Mouse (Mus musculus) left cerebral cortex, postnatal 10 days (tissue): ENCODE data around the gene Fat3. TPM values are rescaled to one million over a fixed set of nuclear protein-coding genes. Genes with fewer than 3 reads are reported as not detected.

ENCODE experiments used
- DNase-seq, 2 experiments: peaks; one replicate each; pipeline ENCODE4 v3.0.0; 2021 to 2022; ENCODE audit warnings: low spot score in 2 of 2, mixed read lengths in 1 of 2; ENCODE audit errors: extremely low spot score in 1 of 2
- intact Hi-C: fragments of 180-260 bp; cut with DNase I; formaldehyde crosslinking; loops from one replicate; pipeline ENCODE4 v1.15.1; 2025
- total RNA-seq, 2 experiments: library from RNA; stranded (reverse); gene quantifications; 2 replicates each; pipeline ENCODE4 v1.2.3; 2021

Gene Fat3
- total RNA-seq, 2 experiments from 2014 or later = 60.2 to 68.0 TPM

DNA sequence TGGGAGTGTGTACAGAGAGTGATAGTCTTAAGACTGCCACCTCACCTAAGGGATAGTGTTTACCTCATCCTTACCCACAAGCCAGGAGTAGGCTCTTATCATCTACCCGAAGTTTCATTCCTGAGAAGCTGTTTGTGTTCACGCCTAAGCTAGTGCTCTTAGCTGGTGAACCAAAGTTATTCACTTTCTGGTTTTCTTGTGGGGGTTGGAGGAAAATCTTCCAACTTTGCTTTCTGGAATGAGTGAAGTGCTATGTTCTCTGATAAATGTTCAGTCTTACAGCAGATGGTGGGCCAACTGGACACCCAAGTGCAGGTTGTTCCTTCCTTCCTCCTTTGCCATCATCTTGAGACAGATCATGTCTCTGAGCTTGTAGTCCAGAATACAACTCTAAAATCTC is 402.5 kb downstream of the Fat3 start:
- intact Hi-C loops = no loop called here
- no peak for DNase-seq

DNA sequence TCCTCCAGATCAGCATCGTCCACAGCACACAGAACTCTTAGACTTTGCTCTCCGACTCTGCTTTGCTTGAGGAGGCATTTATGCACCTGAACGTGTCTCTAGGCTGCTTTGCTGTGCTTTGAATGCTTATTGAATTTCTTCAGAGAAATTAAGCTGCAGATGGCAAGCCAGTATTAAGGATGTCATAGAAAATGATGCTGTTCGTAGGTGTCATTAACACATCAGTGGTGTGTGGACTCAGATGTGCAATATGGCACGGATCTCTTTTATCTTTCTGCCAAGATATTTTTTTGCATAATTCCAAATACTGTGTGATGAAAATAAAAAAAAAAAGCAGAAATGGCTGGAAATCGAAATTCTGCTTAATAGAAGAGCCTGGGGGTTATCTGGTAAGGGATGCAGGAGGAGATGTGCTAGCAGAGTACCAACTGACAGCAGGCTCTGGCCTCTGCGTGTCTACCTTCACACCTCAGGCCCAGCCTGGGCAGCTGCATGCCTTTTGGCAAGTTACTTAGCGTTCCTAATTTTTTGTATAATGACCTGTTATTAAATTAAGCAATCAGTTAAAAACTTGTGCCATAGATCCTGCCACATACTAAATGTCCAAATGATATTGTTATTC is 407.9 kb downstream of the Fat3 start:
- intact Hi-C loops = no loop called here
- no peak for DNase-seq

DNA sequence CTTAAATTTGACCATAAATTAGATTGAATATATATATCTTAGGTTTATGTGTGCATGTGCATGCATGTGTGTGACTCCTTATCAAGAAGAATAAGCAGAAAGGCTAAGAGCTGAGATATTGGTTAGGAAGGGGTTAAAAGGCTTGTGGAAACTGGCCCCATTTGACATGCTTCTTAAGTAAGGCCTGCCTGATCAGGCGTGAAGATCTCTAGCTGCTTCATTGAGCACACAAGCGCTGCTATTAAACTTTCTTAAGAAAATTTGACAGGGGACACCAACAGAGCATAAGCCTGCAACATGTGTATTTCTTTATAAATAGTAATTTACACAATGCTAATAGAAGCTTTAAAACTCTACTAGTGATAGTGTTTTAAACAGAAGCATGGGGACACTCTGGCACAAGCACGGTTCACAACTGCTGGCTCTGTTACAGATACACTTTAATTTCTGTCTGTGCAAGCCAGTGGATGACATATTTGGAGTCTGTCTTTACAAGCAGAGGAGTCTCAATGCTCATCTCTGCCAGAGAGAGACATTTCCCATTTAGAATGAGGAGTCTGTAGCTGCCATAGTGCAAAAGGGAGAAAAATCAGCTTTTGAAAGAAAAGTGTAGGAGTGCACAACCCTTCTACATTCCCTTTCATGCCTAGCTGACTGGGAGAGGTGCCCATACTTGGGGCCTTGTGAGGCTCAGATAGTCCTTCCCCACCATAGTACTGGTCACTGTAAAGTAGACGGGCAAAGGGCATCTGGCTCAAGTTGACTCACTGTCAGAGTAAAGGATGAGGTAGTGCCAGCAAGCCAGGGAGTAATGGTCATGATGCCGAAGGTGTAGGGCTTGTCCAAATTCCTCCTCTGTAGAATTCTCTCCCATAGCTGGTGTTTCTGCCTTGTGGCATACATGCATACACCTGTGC is 408.8 kb downstream of the Fat3 start:
- intact Hi-C loops = no loop called here
- DNase-seq = no peak

DNA sequence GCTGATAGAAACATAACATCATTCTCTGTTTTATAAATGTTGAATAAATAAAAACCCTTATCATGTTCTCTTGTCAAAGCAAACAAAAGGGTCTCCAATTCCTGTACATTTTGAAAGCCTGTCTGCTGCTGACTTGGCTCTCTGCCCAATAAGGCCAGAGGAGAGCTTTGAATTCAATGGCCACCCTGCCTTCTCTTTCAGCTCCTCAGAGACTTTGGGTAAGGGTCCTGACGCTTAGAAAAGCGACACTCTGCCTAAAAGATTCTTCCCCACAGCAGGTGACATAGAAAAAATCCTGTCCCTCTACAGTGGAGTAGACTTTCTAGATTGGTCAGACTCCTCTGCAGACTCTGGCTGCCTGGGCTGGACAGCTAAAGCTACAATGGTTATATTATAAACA is 421.8 kb downstream of the Fat3 start:
- intact Hi-C loops = no loop called here
- DNase-seq = no peak

DNA sequence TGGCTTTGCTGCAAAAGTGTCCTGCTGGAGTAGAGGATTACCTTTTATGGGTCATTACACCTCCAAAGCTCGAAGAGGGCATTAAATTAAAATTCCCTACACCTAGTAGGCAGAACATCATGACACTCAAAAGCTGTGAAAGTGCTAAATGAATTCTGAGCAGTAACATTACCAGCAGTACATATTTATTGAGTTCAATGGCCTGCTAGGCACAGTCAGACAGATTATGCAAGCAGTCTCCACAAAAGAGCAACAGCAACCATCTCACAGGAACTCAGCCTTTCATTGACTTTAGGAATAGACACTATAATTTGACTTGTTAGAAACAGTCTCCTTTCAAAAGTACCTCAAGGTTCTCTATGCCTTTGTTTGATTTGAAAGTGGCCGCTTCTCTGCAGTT is 426.4 kb downstream of the Fat3 start:
- intact Hi-C loops = no loop called here
- no peak for DNase-seq

DNA sequence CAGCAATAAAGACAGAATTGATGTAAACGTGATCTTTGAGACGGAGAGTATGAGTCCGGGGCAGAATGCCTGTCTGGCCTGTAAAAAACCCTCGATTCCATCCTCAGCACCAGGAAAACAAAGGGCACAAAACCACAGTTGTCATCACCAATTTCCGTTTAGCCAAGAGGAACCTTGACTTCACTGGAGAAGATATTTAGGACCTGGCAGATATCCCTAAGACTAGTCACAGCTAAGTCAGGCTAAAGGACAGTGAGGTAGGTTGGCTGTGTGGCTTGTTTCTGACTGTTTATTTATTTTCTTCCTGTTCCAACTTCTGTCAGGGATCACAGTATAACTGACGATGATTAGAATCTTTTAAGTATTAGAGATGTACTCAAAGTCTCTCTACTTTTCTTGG is 427.0 kb downstream of the Fat3 start:
- intact Hi-C loops = no loop called here
- no peak for DNase-seq

DNA sequence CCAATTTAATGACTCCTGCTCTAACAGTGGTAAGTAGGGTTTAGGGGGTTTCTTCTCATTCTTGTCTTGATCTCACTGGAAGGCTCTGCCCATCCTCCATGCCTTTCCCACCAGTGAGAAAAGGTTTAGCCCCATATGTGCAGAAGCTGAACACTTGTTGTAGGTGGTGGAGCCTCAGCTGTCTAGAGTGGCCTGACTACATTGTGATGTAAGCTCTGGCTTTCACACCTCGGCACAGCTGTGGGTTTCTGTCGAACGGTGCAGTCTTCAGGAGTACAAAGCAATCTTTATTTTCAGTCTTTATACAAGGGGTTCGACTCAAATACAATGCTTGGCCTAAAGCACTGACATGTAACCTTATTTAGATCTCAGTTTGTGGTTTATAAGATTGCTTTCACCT is 437.6 kb downstream of the Fat3 start:
- intact Hi-C loops = no loop called here
- no peak for DNase-seq

DNA sequence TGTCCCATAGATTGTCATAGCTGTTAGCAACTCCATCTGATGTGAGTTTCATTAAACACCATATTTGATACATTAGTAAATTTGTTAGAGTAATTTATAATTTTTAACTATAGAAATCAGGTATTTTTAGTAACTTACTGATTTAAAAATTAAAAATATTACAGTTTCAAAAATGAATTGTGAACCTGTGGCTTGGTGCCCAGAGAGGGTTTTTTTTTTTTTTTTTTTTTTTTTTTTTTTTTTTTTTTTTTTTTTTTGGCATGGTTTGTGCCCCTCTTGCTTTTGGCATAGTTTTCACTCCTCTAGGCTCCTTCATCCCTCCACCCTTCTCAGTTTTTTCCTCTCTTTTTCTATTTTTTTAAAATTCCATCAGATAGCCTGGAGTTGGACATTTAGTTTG is 438.6 kb downstream of the Fat3 start:
- intact Hi-C loops = no loop called here
- no peak for DNase-seq

DNA sequence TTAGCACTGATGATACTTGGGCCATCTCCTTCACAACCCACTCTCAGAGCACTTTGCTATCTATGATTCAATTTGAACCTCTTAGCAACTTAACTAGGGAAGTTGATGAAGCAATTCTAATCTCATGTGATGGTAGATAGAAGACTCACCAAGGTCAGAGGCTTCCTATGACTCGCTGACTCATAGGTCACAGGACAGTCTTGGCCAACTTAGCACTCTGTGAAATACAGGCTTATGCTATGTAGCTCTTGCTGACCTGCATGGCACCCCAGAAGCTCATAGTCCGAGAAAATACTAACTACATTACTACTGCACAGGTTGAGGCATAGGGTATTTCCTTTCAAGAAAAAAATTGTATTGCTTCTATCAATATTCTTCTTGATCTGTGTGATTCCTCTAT is 454.4 kb downstream of the Fat3 start:
- intact Hi-C loops = no loop called here
- no peak for DNase-seq

DNA sequence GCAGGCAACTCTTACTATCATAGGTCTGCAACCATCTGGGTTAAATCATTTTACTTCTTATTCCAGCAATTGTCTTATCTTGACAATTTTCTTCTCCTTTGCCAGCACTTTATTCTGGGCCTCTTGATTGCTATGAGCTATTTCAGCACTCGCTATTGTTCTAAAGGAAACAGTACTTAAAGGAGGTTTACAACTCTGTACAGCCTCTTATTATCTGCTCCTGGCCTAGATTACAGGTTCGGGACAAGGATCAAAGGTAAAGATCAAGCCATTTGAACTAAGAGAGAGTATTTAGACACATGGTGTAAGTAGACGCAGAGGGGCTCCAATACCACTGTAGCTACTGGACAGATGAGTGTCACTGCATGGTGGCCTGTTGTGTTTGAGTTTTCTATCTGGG is 463.7 kb downstream of the Fat3 start:
- DNase-seq = no peak
- intact Hi-C loops = no loop called here

DNA sequence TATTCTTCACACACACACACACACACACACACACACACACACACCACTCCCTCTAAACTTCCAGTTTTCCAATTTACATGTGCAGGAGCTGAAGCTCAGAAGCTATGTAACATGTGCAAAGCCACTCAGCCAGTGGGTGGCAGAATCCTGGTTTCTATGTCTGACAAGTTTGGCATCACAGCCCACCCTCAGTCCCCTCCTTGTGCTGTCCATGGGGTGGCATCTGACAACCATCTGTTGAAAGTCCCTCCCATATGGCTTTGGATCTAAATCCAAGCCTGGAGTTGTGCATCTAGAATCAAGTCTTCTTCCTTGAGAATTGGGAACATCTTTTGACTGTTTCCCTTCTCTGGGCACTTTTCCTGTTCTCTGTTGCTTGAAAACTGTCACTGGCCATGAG is 464.7 kb downstream of the Fat3 start:
- peak; percentile 43 to 65 for DNase-seq
- intact Hi-C loops = no loop called here

DNA sequence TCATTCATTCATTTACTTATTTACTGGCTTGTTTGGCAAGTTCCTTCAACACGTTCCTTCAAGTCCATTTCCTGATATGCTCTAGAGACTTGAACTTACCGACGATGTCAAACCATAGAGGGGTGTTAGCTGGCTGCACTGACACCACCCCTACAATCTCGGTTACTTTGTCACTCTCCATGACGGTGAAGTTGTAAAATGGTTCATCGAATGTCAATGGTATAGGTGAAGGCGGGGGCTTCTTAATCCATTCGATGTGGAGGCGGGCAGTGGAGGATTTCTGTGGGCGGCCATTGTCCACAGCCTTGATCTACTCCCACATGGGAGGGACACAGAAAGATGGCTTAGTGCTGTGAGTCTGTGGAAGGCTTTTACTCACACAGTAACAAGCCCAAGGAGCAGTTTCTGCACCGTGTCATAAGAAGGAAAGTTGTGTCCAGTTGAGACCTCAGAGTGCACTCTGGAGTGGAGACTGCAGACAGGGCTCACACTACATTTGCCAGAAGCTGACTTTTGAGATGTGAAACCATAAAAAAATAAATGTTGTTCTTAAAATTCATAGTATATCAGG is 471.3 kb downstream of the Fat3 start:
- intact Hi-C loops = loop anchor here (5.0 kb wide), 1 partner anchor 83 kb away; no protein-coding TSS in a partner anchor
- no peak for DNase-seq

DNA sequence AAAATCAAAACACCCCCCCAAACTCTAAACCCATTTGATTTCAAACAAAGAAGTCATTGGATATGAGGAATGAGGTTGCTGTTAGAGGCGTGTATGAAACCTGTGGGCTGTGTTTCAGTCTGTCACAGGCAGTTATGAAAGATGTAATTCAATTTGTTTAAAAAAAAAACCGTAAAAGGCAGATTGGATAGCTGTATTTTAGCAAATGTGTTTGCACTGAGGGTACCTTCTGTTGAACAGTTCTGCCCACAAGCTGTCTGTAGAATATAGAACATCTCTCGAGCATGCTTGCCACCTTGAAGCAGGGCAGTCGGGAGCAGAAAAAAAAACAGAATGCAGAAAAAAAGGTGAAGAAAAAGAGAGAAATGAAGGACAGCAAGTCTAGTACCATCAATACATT is 472.0 kb downstream of the Fat3 start:
- intact Hi-C loops = loop anchor here (5.0 kb wide), 1 partner anchor 83 kb away; no protein-coding TSS in a partner anchor

DNA sequence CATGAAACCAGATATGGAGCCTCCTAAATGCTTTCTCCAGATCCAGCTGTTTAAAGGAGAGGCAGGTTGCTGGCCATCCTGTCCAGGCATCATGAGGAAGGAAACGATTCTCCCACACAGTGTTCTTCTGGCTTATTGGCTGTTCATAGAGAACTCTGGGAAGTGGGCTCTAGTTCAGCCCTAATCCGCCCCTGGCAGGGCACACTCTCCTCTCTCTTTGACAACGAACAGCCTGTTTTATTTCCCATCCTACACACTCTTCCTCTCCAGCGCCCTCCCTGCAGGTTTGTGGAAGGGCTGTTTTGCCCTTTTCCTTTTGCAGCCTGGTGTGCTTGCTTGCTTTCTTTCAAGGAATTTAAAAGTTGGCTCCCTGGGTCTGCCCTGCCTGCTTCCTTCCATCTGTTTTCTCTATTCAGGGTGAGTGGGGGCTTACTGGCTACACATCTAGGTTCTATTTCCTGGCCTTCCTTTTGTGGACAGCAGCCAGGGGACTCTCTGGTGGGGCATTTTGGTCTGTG is 472.6 kb downstream of the Fat3 start:
- intact Hi-C loops = loop anchor here (5.0 kb wide), 1 partner anchor 84 kb away; no protein-coding TSS in a partner anchor
- peak; percentile 26 to 31 for DNase-seq

More for the DNA sequence above, 472.0 kb downstream of the Fat3 start:
- DNase-seq = no peak

DNA sequence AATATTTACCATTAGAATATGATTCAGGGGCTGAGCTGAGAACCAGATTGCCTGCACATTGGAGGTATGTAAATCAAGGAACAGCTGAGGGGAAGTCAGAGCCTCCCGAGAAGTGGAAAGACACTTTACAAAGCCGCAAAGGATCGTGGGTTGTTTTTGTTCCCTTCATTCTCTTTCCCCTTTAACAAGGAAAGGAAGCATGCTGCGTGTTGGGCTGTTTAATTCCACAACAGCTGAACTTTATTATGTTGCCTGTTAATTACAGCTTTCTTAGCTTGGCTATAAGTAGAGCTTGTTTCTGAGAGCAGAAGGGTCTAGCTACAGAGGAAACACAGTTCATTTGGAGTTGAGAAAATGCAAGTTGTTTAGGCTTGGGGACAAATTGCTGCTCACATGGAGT is 475.0 kb downstream of the Fat3 start:
- intact Hi-C loops = loop anchor here (5.0 kb wide), 1 partner anchor 86 kb away; no protein-coding TSS in a partner anchor
- no peak for DNase-seq

DNA sequence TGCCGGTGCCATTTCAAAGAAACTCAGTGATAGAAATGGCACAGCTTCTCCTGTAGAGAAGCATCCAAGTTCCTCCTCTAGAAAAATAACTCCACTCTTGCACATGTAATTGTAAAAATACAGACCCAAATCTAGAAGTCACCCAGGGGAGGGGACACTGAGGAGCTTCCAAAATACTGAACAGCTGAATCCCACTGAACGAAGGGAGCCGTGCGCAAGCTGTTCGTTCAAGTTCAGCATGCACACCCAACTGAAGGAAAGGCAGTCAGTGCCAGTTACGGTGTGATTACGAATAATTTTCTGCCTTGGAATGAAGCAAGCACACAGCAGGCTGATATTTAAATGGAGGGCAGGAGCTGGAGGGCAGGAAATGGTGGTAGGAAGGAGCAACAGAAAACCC is 476.4 kb downstream of the Fat3 start:
- intact Hi-C loops = loop anchor here (5.0 kb wide), 1 partner anchor 88 kb away; no protein-coding TSS in a partner anchor

DNA sequence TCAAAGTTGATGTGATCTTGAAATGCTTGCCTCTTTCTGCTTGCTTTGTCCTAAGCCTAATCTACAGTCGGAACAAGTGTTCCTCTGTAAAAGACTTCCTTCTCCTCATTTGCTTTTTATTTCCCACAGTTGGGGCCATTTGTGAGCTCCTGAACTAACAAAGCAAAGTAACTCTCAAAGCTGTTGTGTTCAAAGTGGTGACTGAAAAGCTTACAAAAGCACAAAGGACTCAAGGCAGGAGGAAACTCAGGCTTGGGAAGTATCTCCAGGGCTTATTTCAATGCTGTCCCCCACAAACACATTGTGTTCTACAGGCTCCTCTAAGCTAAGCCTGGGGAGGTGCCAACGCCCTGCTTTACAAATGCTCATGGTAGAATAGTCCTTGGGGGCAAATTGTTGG is 487.0 kb downstream of the Fat3 start:
- intact Hi-C loops = no loop called here
- DNase-seq = peak in 1 of 2 experiments; percentile 30

More for the DNA sequence above, 476.4 kb downstream of the Fat3 start:
- peak in 1 of 2 experiments; percentile 23 for DNase-seq

DNA sequence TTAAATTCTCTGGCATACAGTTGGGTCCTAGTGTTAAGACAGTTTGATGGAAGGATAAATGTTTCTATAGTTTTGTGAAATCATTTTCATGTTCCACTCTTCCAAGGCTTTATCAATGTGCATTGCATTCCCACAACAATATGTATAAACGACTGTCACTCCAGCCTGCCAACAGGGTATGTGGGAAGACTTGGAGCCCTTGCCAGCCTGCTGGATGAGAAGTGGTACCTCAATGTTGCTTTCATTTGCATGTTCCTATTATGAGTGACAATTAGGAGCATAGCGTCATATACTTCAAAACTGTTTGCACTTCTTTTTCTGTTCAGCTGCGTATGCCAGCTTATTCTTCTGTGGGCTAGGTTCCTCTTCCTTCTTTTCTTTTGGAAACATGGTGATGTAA is 489.7 kb downstream of the Fat3 start:
- intact Hi-C loops = no loop called here
- peak in 1 of 2 experiments; percentile 16 for DNase-seq

DNA sequence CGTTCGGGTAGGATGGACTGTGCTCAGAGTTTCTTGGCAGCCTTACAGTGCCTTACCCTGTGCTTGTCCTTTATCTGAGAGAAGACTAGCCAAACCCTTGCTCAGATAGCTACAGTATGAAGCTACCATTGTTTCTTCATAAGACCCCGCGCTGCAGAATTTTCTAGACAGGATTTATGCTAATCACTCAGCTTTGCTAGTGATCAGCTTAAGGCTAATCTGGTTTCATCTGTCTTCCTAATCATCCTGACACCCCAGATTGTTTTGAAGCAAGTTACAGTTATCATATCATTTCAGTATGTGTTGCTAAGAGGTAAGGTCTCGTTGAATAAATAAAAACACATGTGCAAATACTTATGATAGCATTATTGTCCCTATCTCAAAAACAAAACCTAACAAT is 493.6 kb downstream of the Fat3 start:
- DNase-seq = no peak
- intact Hi-C loops = no loop called here
